Mouse (Mus musculus): ENCODE measurements at regions not wholly inside any gene's neighbourhood (a gene's known extent, or its start where the extent isn't known, plus 50 kb on each side); places are given as distances from the start of the nearest gene placed in this dataset.

DNA sequence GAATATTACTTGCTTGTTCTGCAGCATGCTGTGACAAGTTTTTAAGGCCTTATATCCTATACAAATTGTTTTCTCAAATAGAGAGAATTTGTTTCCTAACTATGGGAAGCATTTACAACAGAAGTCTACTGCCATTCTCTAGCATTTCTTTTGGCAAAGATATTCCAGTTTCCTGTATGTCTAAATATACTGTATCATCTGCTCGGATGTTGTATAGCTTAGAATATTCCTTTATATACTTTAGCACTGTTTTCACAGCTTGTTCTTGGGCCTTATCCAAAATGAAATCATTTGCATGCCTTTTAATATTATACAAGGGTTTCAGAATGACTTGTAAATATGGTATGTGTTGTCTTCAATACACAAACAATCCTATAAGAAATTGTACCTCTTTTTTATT, 92.1 kb upstream of the Ins2 start:
- DNase-seq (ENCODE audit: inconsistent age in 2 of 2, low spot score in 1 of 2): no peak

DNA sequence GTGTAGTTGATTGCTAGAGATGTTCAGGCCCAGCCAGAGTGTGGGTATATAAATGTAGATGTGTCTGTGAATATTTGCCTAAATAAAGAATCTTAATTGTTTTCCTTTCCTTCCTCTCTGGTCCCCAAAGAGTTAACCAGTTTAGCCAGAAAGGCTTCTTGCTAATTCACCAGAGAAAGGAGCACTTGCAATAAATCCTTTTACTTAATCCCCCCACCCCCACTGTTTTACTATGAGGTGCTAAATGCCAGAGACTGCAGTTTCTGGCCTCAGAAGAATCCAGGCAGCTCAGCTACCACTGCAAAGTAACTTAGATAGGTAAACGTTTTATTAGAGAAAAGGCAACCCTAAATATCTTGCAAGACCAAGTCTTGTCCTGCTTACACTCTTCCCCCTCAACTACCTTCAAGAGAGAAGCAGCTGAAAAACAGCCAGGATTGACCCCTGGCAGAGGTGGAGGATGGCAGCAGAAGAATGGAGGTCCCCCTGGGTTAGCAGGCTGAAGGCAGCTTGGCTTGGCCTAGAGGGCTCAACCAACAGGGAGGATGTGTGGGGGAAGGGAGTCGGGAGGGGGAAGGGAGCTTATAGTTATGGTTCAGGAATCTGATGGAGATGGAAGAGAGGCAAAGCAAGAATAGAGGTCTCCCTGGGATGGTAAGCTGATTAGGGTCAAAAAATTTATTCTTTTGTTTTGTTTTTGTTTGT, 87.9 kb upstream of the Ins2 start:
- DNase-seq (ENCODE audit: inconsistent age in 2 of 2, low spot score in 1 of 2): no peak

GRCm38 (mm10) chr7:142810711-142811110, 67.5 kb upstream of the Ins2 start:
- DNase-seq (ENCODE audit: inconsistent age in 2 of 2, low spot score in 1 of 2): no peak

DNA sequence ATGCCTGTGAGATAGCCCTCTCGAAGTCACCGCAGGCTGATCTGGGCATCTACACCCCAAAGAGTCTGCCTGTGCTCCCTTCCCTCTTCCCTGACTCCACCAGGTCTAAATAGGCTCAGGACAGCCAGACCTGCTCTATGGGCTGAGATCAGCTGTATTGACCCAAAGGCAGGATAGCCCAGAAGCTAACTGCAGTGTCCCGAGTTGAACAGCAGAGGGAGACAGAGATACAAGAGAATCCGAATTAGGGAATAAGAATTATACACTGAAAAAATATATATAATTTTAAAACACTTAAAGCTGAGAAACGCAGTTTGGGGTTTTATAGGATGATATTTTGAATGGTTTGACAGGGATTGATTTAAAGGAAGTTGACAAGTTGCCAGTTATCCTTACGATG, 56.2 kb upstream of the Ins2 start:
- peak; percentile 27 to 81 for DNase-seq (ENCODE audit: inconsistent age in 2 of 2, low spot score in 1 of 2)

GRCm38 (mm10) chr7:142794481-142794880, 51.3 kb upstream of the Ins2 start:
- peak in 1 of 2 experiments; percentile 21 for DNase-seq (ENCODE audit: inconsistent age in 2 of 2, low spot score in 1 of 2)
